Mouse (Mus musculus): ENCODE measurements at regions not wholly inside any gene's neighbourhood (a gene's known extent, or its start where the extent isn't known, plus 50 kb on each side); places are given as distances from the start of the nearest gene placed in this dataset.
A peak's percentile ranks its signal among the peaks of the same experiment; 100 is the strongest.

GRCm38 (mm10) chr3:137728689-137729088 lies 57.4 kb downstream of the Gm21962 start:
- DNase-seq: no peak

DNA sequence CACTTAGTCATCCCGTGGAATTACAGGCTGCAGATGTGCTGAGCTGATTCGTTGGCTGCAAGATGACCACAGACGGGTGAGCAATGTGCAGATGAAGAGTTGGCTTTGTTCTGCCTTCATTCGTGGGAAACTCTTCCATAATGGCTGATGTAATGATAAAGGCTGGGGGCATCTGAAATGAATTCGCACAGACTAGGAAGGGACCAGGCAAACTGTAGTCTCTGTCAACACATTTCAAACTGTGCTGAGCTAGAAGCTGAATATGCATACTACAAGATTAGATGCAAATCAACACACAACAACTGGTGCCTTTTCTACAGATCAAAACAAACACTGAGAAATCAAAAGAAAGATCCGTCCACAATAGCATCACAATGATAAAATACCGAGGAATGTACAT lies 58.1 kb downstream of the Gm21962 start:
- no peak for DNase-seq

DNA sequence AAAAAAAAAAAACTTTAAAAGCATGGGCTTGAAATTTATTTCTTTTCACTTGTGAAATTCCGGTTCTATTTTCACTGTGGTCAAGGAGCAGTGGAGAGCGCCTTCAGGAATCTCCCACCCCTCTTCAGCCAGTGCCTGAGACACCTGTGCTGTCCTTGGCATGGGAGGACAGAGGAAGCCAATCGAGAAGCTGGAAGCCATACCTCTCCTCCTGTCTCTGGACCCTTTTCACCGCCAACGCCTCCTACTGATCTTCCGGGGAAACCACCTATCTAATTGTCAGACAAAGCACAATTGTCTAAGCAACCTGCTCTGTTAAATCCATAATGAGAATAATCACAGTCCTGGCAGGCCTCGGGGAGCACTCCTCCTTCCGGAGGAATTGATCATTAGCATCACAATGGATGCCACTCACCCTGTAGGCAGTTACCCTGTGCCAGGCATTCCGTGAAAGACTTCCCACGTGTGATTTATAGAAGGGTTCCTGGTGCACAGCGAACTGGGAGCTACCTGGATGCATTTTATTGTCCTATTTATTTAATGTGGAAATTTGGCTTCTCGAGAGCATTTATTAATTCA lies 66.0 kb downstream of the Gm21962 start:
- DNase-seq: no peak

- no peak for DNase-seq
These were observed 70.2 kb downstream of the Gm21962 start for GRCm38 (mm10) chr3:137741528-137741927.

DNA sequence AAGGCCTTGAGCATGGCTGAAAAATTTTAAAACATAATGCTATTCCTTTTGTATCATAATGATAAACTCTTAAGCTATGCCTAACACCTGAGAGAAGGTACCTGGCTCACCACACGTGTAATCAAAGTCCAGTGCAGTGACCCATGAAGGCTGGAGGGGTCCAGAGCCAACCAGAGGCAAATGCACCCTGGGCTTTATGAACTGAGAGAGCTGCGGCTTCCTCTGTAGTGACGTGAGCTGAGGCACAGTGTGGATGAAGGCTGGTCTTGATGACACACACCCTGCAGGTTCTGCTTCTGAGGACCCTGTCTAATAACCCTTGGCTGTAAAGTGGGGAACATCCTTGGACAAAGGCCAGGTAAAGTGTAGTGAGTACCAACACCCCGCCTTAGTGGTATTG lies 70.8 kb downstream of the Gm21962 start:
- no peak for DNase-seq

DNA sequence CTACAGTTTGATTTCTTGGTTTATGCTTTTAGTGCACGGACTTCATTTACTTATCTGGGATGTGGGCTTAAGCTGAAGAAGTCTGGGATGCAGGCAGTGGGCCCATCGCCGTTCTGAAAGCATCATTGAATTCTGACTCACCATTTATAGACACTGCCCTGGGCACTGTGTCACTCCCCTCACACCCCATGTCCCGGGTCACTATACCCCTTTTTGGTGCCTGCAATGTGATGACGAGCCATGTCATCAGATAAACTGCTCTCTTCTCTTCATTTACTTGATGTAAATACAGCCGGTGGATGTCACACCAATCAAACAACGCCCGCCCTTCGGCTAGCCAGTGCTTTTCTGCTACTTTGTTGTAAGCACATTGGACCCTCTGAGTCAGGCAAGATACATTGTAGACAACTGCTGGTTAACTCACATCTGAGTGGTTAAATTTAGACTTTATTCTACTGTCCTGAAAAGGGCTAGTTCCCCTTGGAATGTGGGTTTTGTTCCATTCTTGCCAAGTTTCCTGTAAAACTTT lies 80.5 kb downstream of the Gm21962 start:
- no peak for DNase-seq

DNA sequence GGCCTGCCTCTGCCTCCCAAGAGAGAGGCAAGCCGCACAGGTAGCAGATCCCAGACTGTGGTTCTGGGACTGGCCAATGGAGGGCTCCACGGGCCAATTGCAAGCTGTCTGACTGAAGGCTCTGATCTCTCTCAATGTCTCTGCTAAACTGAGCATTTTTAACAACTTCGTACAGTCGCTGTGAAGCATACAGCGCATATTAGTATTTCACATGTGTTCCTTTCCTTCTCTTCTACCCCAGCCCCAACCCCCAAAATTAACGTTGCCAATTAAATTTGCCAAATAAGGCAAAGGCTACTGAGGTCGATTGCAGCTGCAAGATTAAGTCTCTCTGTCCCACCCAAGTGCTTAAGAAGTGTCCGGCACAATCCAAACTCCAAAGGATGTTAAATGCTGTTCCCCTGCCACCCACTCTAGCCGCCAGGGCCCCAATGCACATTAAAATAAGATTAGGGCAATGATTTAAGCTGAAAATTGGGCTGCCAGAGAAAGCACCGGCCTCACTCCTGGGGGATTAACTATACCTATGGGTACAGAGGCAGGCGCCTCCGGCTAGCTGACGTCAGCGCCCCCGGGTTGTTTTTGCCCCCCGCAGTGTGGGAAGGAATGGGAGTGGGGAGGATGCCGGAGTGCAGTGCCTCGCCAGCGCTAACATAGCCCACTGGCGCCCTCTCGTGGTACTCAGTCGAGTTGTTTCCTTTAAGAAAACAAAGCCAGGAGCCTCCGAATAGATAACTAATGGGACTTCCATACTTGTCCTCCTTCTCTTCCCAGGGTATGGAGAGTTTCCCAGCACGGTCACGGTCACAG lies 81.3 kb downstream of the Gm21962 start:
- peak; percentile 94 for DNase-seq

DNA sequence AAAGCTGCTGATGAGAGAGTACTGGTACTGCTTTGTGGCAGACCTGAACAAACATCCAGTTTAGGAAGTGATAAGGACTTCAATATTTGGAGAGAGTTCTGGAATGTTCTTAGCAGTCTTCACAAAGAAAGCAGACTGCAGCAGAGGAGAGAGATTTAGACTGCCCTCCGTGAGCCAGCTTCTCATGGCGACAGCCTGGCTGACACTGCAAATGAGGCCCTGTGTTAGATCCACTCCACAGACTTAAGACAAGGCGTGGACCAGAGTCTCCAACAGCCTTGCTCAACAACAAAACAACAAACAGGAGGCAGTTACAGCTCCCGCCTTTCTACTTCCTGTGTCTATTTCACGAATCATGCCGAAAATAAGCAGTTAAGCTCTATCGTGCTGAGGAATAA lies 81.9 kb downstream of the Gm21962 start:
- peak; percentile 26 for DNase-seq

DNA sequence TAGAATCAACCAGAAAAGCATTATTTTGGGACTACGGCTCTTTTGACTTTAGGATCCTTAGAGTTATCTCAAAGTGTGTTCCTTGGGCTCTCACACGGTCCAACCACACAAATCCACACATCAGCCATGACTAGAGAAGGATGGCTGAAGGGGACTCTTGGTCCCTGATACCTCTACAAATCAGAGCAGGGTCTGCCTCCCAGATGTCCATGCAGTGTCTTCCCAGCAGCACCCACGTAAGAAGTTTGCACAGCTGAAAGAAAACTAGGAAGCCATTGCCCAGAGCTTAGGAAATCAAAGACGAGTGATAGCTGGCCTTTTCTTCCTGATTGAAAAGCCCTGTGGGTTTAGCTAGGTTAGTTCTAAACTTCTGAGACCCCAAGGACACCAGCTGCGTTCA lies 84.1 kb downstream of the Gm21962 start:
- no peak for DNase-seq

DNA sequence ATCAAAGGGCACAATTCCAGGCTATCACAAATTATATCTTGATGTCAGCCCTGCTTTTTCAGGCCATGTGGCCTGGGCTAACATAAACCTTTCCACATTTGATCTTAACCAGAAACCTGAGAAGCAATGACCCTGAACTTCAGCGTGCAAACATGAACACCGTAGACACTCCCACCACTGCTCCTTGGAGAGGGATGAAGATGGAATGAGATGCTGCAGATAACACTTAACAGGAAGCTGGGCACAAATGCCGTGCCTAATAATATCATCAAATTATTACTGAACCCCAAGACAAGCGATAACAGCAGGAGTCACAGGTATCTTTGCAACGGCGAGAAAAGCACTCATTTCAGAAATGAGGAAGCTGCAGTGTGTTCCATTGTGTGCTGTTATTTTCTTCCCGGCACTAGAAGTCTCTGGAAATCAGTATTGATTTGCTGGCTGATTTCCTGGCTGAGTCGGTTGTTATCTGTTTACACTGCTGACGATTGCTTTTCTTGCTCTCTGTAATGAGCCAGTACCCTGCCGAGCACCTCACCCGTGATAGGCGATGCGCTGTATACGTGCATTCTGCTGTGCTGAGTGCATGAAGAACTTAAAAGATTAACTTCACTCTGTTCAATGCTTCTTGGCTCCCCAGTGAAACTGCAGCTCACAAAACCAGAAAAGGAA lies 91.0 kb downstream of the Gm21962 start:
- DNase-seq: no peak

GRCm38 (mm10) chr3:137763406-137763805 lies 92.1 kb downstream of the Gm21962 start:
- no peak for DNase-seq

DNA sequence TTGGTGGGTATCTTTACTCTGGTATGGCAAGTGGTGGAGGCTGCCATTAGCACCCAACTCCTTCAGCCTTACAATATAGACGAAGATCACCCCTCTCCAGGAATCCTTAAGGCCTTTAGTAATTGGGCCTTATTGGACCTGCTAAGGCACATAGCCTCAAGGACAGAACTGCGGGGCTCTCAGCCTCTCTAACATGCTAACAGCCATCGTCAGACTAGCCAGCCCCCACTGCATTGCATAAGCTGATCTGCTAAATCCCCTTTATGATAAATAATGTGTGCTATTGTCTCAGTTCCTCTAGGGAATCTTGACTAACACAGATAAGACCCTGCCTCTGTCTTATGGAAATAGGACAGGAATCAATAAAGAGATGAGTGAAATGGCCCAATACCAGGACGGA lies 95.7 kb upstream of the H2afz start:
- no peak for DNase-seq

- DNase-seq: no peak
These were observed 89.0 kb upstream of the H2afz start for GRCm38 (mm10) chr3:137775076-137775849.

GRCm38 (mm10) chr3:137778113-137778512 lies 86.2 kb upstream of the H2afz start:
- DNase-seq: peak; percentile 40

GRCm38 (mm10) chr3:137780029-137780428 lies 84.3 kb upstream of the H2afz start:
- no peak for DNase-seq

DNA sequence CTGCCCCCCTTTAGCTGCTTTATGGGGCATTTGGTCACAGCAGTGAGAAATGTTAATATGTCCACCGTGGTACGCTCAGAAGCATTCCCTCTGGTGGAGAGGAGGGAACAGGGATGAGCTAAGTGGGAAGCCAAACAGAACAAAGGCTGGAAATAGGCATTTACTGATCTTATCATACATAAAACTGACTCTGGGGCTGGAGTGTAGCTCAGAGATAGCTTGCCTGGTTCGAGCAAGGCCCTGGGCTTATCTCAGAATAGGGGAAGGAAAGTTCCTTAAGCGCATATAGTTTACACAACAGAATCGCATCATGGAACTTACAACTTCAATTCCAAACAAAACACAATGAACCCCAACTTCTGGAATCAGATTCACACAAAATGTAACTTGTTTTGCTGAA lies 81.5 kb upstream of the H2afz start:
- no peak for DNase-seq

- no peak for DNase-seq
These were observed 80.1 kb upstream of the H2afz start for GRCm38 (mm10) chr3:137783937-137784911.

- no peak for DNase-seq
These were observed 79.1 kb upstream of the H2afz start for GRCm38 (mm10) chr3:137785224-137785623.

GRCm38 (mm10) chr3:137785871-137786270 lies 78.4 kb upstream of the H2afz start:
- DNase-seq: no peak

DNA sequence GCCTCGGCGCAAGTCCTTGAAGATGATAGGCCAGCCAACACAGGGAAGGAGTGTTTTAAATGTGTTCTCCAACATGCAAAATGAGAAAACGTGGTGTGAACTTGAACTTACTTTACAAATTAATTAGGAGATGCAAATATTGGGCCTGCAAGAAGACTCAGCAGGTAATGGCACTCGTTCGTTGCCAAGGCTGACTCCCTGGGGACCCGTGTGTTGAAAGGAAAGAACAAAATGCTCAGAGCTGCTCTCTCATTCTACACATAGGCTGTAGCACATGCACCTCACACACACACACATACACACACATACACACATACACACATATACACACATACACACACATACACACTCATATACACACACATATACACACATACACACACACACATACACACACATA lies 74.6 kb upstream of the H2afz start:
- DNase-seq: no peak

DNA sequence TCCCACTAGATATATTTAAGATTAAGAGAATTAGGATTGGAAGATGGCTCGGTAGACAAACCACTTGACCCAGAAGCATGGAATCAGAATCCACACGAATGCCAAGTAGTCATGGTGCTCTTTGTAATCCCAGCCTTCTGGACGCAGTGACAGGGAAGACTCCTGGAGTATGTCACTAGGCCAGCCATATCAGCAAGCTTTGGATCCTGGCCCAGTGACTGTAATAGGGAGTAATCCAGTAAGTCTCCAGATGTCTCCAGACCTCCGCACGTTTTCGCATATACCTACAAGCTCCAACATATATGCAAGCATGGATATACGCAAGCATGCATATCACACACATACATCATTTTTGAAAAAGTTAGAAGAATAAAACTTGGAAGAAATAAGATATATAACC lies 73.9 kb upstream of the H2afz start:
- DNase-seq: no peak

Measured in kidney, postnatal 10 days (tissue).